Mouse (Mus musculus) testis, adult 2 months (tissue): ENCODE measurements around the gene Cyp21a1.
"Not testable (repeated sequence)": the region's sequence is repeated elsewhere in the genome, so short reads cannot be mapped to it uniquely, and the experiment has no call there.

Experiments
- CTCF ChIP-seq: fragments of 200-500 bp; IDR thresholded peaks from 2 replicates; pipeline ENCODE4 v1.5.1; 2012; ENCODE audit warnings: low read depth, mild to moderate bottlenecking, inconsistent platforms, low read length, moderate library complexity; ENCODE audit not compliant: control insufficient read depth, insufficient read depth, insufficient replicate concordance
- POLR2A ChIP-seq: fragments of 200-500 bp; IDR thresholded peaks from 2 replicates; pipeline ENCODE4 v1.6.1; 2012; ENCODE audit warnings: low read depth, mild to moderate bottlenecking, inconsistent platforms, low read length, moderate library complexity; ENCODE audit not compliant: control insufficient read depth

DNA sequence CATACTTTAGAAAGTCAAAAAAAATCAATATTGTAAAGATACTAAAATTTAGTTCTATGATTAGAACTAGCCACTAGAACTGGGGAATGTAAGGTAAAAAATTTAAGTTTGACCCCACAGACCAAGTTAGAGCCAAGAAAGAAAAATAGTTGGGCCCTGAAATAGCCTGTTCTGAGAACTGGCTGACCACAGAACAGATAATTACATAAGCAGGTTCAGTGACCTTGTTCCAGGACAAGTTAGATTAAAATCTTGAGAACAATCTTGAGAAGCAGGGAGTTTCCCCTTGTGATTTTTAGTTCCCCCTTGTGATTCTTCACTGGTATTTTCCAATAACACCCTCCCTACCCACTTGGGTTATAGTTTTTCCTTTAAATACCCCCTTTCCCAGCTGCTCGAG is 26.4 kb upstream of the Cyp21a1 start:
- not testable (repeated sequence) for TF ChIP-seq POLR2A, CTCF
